Mouse (Mus musculus): ENCODE results near the gene Spem2. TPM values are rescaled to one million over a fixed set of nuclear protein-coding genes. Genes with fewer than 3 reads are reported as not detected.

The Spem2 gene
- polyA plus RNA-seq, 1 experiment from 2014 or later: 0.08 TPM

- Histone ChIP-seq H3K27ac (peak overlapping the region; percentile 50; the same call in 1 of the 2 replicates), H3K9me3 (no peaks in the 10 kb centered on the region), H3K4me3 (peak overlapping the region; percentile 40), H3K4me1 (peaks cover 12% of the 10 kb centered on the region; the same call in 1 of the 2 replicates), H3K36me3 (no peaks in the 10 kb centered on the region), H3K27me3 (ENCODE audit: insufficient read depth, poor library complexity, severe bottlenecking) (peaks cover 6% of the 10 kb centered on the region; the same call in 1 of the 2 replicates)
- no peak for DNase-seq (ENCODE audit: low spot score)
- WGBS: 29% methylated on average over 15 of the region's 15 CpGs
These were observed 33.4 kb downstream of the Spem2 start for GRCm38 (mm10) chr11:69784793-69785272.

GRCm38 (mm10) chr11:69781828-69782227, 36.4 kb downstream of the Spem2 start:
- no peak overlapping the region for H3K27ac ChIP-seq

GRCm38 (mm10) chr11:69778985-69779384, 39.3 kb downstream of the Spem2 start:
- DNase-seq (ENCODE audit: low spot score): no peak
- H3K27ac ChIP-seq: no peak overlapping the region
- H3K36me3 ChIP-seq: peaks cover 25% of the 10 kb centered on the region; the same call in 1 of the 2 replicates
- H3K4me1 ChIP-seq: peaks cover 31% of the 10 kb centered on the region
- no peak overlapping the region for H3K4me3 ChIP-seq
- 45% methylated on average over 7 of the region's 7 CpGs for WGBS
- no peaks in the 10 kb centered on the region for H3K9me3 ChIP-seq
- peaks cover 50% of the 10 kb centered on the region for H3K27me3 ChIP-seq (ENCODE audit: insufficient read depth, poor library complexity, severe bottlenecking)

More at GRCm38 (mm10) chr11:69781828-69782227, 36.4 kb downstream of the Spem2 start:
- Histone ChIP-seq H3K4me1 (peaks cover 28% of the 10 kb centered on the region), H3K4me3 (no peak overlapping the region), H3K36me3 (peaks cover 12% of the 10 kb centered on the region; the same call in 1 of the 2 replicates), H3K27me3 (ENCODE audit: insufficient read depth, poor library complexity, severe bottlenecking) (peaks cover 36% of the 10 kb centered on the region), H3K9me3 (no peaks in the 10 kb centered on the region)
- no peak for DNase-seq (ENCODE audit: low spot score)
- WGBS: 32% methylated on average over 4 of the region's 4 CpGs

- H3K9me3 ChIP-seq: no peaks in the 10 kb centered on the region
- peaks cover 25% of the 10 kb centered on the region; the same call in 1 of the 2 replicates for H3K36me3 ChIP-seq
- WGBS: 65% methylated on average over 23 of the region's 23 CpGs
- H3K27me3 ChIP-seq (ENCODE audit: insufficient read depth, poor library complexity, severe bottlenecking): peaks cover 50% of the 10 kb centered on the region
- no peak for DNase-seq (ENCODE audit: low spot score)
- peaks cover 31% of the 10 kb centered on the region for H3K4me1 ChIP-seq
- no peak overlapping the region; the same call in 1 of the 2 replicates for H3K4me3 ChIP-seq
- H3K27ac ChIP-seq: no peak overlapping the region
These were observed 39.8 kb downstream of the Spem2 start for GRCm38 (mm10) chr11:69778258-69778982.

GRCm38 (mm10) chr11:69777504-69778257, 40.6 kb downstream of the Spem2 start:
- peaks cover 50% of the 10 kb centered on the region for H3K27me3 ChIP-seq (ENCODE audit: insufficient read depth, poor library complexity, severe bottlenecking)
- no peaks in the 10 kb centered on the region for H3K9me3 ChIP-seq
- 0 out of 2 replicates have a peak overlapping the region, but pooled peaks have one; percentile 7 for H3K4me3 ChIP-seq
- peaks cover 29% of the 10 kb centered on the region; the same call in 1 of the 2 replicates for H3K36me3 ChIP-seq
- 59% methylated on average over 26 of the region's 26 CpGs for WGBS
- peaks cover 31% of the 10 kb centered on the region for H3K4me1 ChIP-seq
- 0 out of 2 replicates have a peak overlapping the region, but pooled peaks have one; percentile 12 for H3K27ac ChIP-seq
- no peak for DNase-seq (ENCODE audit: low spot score)

GRCm38 (mm10) chr11:69776488-69776887, 41.8 kb downstream of the Spem2 start:
- 74% methylated on average over 20 of the region's 20 CpGs for WGBS
- H3K27me3 ChIP-seq (ENCODE audit: insufficient read depth, poor library complexity, severe bottlenecking): peaks cover 50% of the 10 kb centered on the region
- H3K9me3 ChIP-seq: no peaks in the 10 kb centered on the region
- no peak for DNase-seq (ENCODE audit: low spot score)
- no peak overlapping the region for H3K4me3 ChIP-seq
- H3K36me3 ChIP-seq: peaks cover 33% of the 10 kb centered on the region; the same call in 1 of the 2 replicates
- H3K4me1 ChIP-seq: peaks cover 31% of the 10 kb centered on the region
- H3K27ac ChIP-seq: no peak overlapping the region

- no peak for DNase-seq (ENCODE audit: low spot score)
- peaks cover 33% of the 10 kb centered on the region; the same call in 1 of the 2 replicates for H3K36me3 ChIP-seq
- H3K27ac ChIP-seq: no peak overlapping the region
- peaks cover 31% of the 10 kb centered on the region for H3K4me1 ChIP-seq
- H3K27me3 ChIP-seq (ENCODE audit: insufficient read depth, poor library complexity, severe bottlenecking): peaks cover 50% of the 10 kb centered on the region
- 55% methylated on average over 10 of the region's 10 CpGs for WGBS
- H3K9me3 ChIP-seq: no peaks in the 10 kb centered on the region
- no peak overlapping the region for H3K4me3 ChIP-seq
These were observed 42.5 kb downstream of the Spem2 start for GRCm38 (mm10) chr11:69775716-69776115.

GRCm38 (mm10) chr11:69774961-69775360, 43.3 kb downstream of the Spem2 start:
- WGBS: 47% methylated on average over 5 of the region's 5 CpGs
- H3K27me3 ChIP-seq (ENCODE audit: insufficient read depth, poor library complexity, severe bottlenecking): peaks cover 45% of the 10 kb centered on the region
- no peak overlapping the region for H3K27ac ChIP-seq
- peaks cover 31% of the 10 kb centered on the region for H3K4me1 ChIP-seq
- H3K4me3 ChIP-seq: no peak overlapping the region
- H3K9me3 ChIP-seq: no peaks in the 10 kb centered on the region
- no peak for DNase-seq (ENCODE audit: low spot score)
- H3K36me3 ChIP-seq: peaks cover 33% of the 10 kb centered on the region; the same call in 1 of the 2 replicates

- peak overlapping the region; percentile 95 for H3K4me3 ChIP-seq
- H3K4me1 ChIP-seq: peaks cover 40% of the 10 kb centered on the region
- no peaks in the 10 kb centered on the region for H3K27me3 ChIP-seq (ENCODE audit: insufficient read depth, poor library complexity, severe bottlenecking)
- H3K27ac ChIP-seq: peak overlapping the region; percentile 94; the same call in 1 of the 2 replicates
- WGBS: 50% methylated on average over 4 of the region's 4 CpGs
- DNase-seq (ENCODE audit: low spot score): no peak
- 0 out of 2 replicates have a peak, but pooled peaks cover 4% of the 10 kb centered on the region for H3K36me3 ChIP-seq
- H3K9me3 ChIP-seq: no peaks in the 10 kb centered on the region
These were observed 50.7 kb downstream of the Spem2 start for GRCm38 (mm10) chr11:69767625-69767909.

- Histone ChIP-seq H3K27me3 (ENCODE audit: insufficient read depth, poor library complexity, severe bottlenecking) (no peaks in the 10 kb centered on the region), H3K9me3 (no peaks in the 10 kb centered on the region), H3K27ac (peak overlapping the region; percentile 94), H3K4me3 (peak overlapping the region; percentile 95), H3K36me3 (0 out of 2 replicates have a peak, but pooled peaks cover 4% of the 10 kb centered on the region), H3K4me1 (peaks cover 40% of the 10 kb centered on the region)
- no peak for DNase-seq (ENCODE audit: low spot score)
- 48% methylated on average over 13 of the region's 13 CpGs for WGBS
These were observed 51.2 kb downstream of the Spem2 start for GRCm38 (mm10) chr11:69766872-69767624.

Measured in heart, embryonic 10.5 days (tissue).